Mouse (Mus musculus): ENCODE results near the gene Ago4.

Gene Ago4

DNA sequence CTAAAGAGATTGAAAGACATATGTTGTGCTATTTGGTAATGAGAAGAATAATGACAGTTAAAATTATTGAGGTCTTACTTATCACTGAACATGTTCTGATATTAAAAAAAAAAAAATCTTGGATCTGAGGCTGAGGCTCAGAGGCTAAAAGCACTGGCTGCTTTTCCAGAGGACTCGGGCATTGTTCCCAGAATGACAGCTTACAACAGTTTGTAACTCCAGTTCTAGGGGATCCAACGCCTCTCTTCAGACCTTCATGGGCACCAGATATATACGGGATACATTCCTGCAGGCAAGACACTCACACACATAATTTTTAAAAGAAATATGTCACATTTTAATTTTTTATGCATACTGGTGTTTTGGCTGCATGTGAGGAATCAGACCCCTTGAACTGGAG lies 7.1 kb downstream of the Ago4 start:
- DNase-seq (ENCODE audit: low spot score), result no peak

DNA sequence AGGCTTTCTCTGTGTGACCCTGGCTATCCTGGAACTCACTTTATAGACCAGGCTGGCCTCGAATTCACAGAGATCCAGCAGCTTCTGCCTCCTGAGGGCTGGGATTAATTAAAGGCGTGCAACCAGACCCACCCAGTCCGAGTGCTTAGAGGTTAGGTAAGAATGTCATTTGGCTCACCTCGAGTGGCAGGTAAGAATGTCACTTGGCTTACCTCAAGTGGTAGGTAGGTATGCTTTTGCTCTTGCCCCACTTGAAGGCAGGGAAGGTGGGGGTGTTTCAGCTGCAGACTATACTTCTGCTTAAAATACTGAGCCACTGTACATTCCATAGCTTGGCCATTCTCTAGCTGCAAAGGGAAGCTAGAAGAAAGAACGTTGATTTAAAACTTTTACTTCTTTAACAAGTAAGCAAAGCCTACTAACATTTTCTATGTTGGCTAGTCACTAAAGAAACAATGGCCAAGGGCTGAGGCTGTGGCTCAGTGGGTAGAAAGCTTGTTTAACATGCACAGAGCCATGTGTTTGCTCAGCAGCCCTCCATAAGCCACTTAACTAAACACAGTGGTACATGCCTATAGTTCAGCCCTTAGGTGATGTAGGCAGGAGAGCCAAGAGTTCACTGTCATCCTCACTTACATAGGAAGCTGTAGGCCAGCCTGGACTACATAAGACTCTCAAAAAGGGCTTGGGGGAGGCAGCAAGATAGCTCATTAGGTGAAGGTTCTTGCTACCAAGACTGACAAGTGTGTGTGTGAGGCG lies 20.8 kb downstream of the Ago4 start:
- no peak for DNase-seq (ENCODE audit: low spot score)

DNA sequence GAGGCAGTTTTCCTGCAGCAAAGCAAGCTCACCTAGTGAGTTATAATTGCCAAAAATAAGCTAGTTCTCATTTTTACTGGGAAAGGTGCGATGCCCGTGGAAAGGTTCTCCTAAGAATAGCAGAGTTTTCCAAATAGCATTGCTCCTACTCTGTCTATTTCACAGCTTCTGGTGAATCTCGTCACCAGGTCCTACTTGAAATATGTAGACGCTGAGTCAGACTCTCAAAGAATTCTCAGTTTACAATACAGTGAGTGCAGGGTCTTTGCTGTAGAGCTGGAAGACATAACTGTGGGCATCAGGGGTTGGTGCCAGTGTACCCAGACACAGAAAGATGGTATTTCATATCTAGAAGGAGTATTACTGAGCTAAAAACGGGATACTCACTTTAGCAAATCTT lies 22.3 kb downstream of the Ago4 start:
- no peak for DNase-seq (ENCODE audit: low spot score)

GRCm38 (mm10) chr4:126509072-126509471 lies 24.2 kb downstream of the Ago4 start:
- no peak for DNase-seq (ENCODE audit: low spot score)

DNA sequence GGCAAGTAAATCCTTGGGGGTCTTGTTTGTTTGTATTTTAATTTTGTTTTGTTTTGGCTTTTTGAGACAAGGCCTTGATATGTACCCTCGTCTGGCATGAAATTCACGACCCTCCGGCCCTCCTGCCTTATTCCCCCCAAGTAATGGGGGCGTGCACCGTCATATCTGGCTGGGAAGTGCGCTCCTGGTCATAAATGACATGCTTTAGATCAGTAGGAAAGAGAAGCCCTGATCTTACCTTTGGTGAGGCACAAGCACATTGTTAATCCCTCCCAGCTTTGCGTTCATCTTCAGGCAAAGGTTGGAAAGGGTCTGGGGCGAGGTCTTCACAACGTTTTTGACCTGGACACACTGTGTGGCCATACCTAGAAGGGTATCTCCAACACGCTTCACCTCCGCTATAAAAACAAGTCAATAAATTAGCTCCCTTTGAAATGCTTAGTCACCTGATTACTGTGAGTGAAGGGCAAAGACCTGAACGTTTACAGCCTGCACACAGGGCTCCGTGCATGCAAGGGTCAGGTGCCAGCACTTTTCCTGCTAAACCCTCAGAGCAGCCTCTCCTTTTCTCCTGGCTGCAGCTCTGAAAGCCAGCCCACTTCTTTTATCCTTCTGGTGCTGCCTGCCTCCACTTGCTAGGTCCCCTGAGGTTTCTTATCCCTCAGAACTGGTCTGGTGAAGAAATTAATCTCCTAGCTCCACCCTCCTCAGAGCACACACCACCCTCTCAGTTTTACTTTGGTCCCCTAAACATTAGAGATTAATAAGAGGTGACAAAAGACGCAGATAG lies 25.0 kb downstream of the Ago4 start:
- no peak for DNase-seq (ENCODE audit: low spot score)

- no peak for DNase-seq (ENCODE audit: low spot score)
Observed at GRCm38 (mm10) chr4:126502977-126503309, 30.3 kb downstream of the Ago4 start.

DNA sequence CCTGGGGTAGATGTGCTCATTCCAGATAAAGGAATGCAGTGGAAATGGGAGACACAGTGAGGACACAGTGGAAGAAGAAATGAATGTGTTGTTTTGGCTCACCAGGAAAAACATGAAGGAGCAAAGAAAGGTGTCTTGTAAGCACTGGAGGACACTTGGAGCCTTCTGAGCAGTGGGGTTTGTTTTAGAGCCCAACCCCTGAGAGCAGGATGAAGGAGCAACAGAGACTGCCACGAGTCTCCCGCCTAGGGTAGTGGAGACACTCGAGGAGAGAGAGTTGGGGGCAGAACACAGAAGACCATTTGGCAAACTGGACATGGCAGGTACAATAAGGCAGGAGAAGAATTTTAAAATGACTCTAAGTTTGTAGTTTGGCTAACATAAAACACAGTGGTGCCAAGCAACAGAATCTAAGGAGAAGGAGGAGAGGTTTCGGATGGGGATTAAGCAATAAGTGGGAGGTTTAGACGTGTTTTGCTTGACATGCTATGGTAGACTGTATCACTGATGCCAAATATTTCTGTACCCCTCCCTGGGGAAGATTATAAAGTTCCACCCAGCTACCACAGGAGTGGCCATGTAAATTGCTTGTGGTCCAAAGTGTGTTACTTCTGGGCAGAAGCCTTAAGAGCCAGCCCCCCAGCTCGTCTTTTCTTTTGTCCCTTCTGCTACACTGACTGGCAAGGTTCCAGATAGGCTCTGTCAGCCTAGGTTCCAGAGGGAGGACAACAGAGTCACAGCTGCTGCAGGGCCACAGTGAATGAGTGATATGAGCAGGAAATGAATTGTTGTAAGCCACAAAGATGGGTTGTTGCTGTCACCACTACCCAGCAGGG lies 30.9 kb downstream of the Ago4 start:
- DNase-seq (ENCODE audit: low spot score), result no peak

GRCm38 (mm10) chr4:126498601-126499000 lies 34.7 kb downstream of the Ago4 start:
- no peak for DNase-seq (ENCODE audit: low spot score)

- no peak for DNase-seq (ENCODE audit: low spot score)
Observed at GRCm38 (mm10) chr4:126496963-126497362, 36.3 kb downstream of the Ago4 start.

DNA sequence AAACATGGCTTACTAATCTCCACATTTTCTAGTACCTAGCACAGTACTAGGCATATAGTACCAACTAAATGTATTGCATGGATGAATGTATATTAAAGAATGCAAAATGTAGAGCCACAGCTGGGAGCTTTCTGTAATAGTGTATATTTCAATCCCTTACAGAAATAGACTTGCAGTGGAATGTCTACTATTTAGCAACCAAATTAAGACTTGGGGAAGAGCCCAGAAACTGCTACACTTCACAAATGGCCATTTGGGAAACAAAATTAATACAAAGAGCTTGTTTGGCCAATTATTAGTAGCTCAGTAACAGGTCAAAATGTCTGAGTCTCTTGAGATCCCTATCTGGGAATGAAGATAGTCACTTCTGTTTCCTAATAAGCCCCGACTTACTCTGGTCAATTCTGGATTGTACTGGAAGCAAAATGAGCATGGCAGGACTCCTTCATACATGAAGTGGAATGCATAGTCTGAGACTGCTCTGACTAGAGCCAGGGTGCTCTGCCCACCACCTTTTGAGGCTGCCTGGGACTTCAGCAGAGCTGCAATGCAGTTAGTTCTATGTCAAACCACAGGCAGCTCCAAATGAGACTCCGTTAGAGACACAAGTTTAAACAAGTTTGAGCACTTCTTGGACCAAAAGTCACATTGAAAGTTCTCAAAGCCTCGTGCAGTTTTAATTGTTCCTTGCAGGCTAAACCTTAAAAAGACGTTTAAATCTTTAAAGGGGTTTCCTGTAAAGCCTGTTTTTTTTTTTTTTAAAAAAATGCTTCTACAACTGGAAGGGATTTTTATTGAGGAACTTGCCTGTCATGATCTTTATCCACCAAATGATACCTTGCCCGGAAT lies 37.1 kb downstream of the Ago4 start:
- DNase-seq (ENCODE audit: low spot score), result no peak

DNA sequence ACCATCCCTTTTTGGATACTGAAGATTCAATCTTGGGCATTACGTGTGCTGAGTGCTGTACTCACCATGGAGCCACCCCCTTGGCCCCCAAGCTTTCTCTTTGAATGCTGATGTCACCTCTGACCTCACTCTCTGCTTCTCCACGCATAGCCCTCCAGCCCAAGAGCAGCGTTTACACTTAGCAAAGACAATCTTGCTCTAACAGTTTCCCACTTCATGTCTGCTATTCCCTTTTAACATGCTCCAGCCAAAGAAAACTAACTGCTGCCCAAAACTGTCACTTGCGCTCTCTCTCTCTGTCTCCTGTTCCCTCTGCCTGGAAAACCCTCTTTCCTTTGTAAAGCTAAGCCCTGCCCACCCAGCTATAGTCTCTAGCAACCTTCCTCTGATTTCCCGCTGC lies 37.8 kb downstream of the Ago4 start:
- DNase-seq (ENCODE audit: low spot score), result no peak

DNA sequence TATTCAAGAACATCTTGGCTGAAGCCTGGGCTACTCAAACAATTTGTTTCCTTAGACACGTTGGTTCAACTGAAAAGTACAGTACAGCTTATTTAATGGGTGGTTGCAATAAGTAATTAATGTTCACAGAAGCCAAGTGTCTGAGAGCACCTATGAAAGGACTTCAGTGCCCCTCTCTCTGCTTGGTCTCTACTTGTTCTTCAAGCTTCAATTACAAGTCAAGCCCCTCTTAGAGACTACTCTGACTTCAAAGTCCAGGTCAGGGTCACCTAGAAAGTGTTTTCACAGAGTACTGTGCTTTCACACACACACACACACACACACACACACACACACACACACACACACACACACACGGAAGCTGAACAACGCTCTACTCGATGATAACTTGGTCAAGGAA lies 39.9 kb downstream of the Ago4 start:
- DNase-seq (ENCODE audit: low spot score), result no peak

DNA sequence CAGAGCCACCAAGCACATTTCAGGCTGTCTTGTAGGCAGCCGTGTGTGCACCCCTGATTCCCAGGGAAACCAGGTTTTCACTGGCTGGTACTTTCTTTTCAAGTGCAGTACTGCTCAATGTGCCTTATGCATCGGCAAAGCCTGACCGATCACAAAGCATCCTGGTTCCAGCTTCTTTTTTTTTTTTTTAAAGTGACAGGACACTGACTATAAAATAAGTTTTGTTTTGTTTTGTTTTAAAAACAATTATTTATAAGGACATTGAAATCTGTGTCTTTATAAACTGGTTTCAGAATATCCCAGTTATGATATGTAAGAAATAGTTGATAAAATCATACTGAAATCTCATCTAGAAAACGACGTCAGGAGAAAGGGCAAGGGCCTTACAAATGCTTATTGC lies 41.3 kb downstream of the Ago4 start:
- no peak for DNase-seq (ENCODE audit: low spot score)

GRCm38 (mm10) chr4:126490726-126491125 lies 42.5 kb downstream of the Ago4 start:
- no peak for DNase-seq (ENCODE audit: low spot score)

GRCm38 (mm10) chr4:126489811-126490210 lies 43.5 kb downstream of the Ago4 start:
- no peak for DNase-seq (ENCODE audit: low spot score)

- DNase-seq (ENCODE audit: low spot score), result no peak
Observed at GRCm38 (mm10) chr4:126486217-126486616, 47.1 kb downstream of the Ago4 start.

GRCm38 (mm10) chr4:126485065-126485464 lies 48.2 kb downstream of the Ago4 start:
- DNase-seq (ENCODE audit: low spot score), result no peak

DNA sequence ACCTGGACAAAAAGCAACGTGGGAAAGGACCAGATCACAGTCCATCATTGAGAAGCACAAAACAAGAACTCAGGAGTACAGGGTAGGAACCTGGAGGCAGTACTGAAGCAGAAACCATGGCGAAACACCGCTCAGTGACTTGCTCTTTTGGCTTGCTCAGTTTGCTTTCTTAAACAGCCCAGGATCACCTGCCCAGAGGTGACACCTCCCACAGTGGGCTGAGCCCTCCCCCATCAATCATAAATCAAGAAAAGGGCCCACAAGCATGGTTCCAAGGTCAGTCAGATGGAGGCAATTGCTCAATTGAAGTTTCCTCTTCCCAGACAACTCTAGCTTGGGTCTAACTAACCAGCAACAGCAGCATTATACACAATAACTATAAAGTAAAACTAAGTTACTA lies 49.4 kb downstream of the Ago4 start:
- DNase-seq (ENCODE audit: low spot score), result no peak

DNA sequence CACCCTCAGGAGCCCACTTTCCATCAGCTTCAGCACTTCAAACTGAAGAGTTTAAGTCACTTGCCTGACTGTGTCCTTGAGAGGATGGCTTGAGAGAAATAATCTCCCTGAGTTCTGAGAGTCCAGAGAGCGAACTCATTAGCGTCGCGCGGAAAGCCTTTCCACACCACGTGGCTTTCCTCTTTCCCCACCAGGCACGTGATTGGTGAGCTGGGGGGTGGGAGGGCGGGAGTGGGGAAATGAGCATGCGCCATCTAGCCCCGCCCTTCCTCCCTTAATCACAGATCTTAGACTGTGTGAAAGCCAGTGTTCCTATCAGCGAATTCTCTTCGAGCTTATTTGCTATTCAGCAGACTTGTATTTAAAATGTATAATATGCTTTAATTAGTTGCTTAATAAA lies 50.3 kb downstream of the Ago4 start:
- no peak for DNase-seq (ENCODE audit: low spot score)

DNA sequence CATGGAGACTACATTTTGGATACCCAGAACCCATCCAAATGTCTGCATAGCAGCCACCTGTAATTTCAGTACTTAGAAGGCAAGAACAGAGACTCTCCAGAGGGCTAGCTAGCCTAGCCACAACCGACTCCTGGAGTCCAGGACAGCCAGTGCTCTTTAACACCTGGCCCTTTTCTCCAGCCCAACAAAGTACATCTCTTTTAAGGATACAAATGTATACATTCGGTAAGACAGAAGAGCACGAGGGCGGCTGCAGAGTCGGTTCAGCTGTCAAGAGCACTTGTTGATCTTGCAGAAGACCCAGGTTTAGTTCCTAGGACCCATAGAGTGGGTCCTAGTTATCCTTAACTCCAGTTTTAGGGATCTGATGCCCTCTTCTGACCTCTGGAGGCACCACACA lies 51.8 kb downstream of the Ago4 start:
- DNase-seq (ENCODE audit: low spot score), result no peak

DNA sequence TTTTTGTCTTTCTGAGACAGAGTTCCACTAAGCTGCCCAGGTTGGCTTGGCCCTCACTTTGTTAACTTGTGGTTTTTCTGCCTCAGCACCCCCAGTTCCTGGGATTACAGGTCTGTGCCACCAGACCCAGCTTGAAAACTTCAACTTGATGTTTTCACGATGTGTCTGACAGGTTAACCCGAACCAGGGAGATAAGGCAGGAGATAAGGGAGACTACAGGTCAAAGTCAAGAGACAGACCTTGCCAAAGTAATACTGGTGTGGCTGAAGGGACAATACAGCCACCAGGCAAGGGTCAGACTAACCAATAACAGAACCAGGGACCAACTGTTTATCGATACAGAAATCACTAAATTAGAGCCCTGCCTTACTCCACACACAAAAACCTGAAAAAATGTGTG lies 53.0 kb downstream of the Ago4 start:
- no peak for DNase-seq (ENCODE audit: low spot score)

DNA sequence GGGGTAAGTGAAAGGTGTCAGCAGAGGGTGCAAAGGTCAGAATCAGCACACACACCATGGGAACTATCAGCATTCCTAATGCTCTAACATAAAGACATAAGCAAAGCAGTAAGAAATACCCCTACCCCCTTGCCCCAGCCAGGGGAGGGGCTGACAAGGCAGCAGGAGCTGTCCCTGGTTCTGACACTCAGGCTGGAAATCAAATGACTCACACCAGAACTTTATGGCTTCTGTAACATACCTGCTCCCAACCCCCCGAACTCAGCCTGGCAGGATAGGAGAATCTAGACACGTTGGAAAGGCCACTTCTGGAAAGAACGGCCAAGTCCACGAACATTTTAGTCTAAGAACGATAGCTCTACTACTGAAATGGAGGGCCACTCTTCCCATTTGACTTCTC lies 60.2 kb downstream of the Ago4 start:
- no peak for DNase-seq (ENCODE audit: low spot score)

Data from urinary bladder, postnatal 25 days (tissue).